Mouse (Mus musculus) myocyte (in vitro differentiated cells): ENCODE results near the gene Tex35. TPM values are rescaled to one million over a fixed set of nuclear protein-coding genes. Genes with fewer than 3 reads are reported as not detected.

ENCODE experiments used
- H3K27me3 ChIP-seq: one replicate; pipeline ENCODE4 v1.6.1; 2011; ENCODE audit not compliant: control insufficient read depth, insufficient read depth, insufficient read length
- H3K36me3 ChIP-seq: one replicate; pipeline ENCODE4 v1.6.1; 2011; ENCODE audit not compliant: control insufficient read depth, insufficient read depth
- H3K4me2 ChIP-seq: one replicate; pipeline ENCODE4 v1.6.1; 2011; ENCODE audit warnings: low read depth, control low read depth
- H3K4me3 ChIP-seq: one replicate; pipeline ENCODE4 v1.5.1; 2011; ENCODE audit warnings: mild to moderate bottlenecking, control low read depth, moderate library complexity
- H3K79me2 ChIP-seq: one replicate; pipeline ENCODE4 v1.6.1; 2011; ENCODE audit not compliant: control insufficient read depth, insufficient read depth
- H3ac ChIP-seq: one replicate; pipeline ENCODE4 v1.6.1; 2011; ENCODE audit not compliant: control insufficient read depth, insufficient read length
- CEBPB ChIP-seq: IDR thresholded peaks from 2 replicates; pipeline ENCODE4 v1.6.1; 2011; ENCODE audit warnings: mild to moderate bottlenecking, moderate library complexity; ENCODE audit not compliant: poor library complexity, insufficient read depth, severe bottlenecking
- E2F4 ChIP-seq: IDR thresholded peaks from one replicate; pipeline ENCODE4 v1.6.1; 2011; ENCODE audit warnings: mild to moderate bottlenecking, control low read depth, moderate library complexity; ENCODE audit not compliant: insufficient read depth
- MAX ChIP-seq: IDR thresholded peaks from one replicate; pipeline ENCODE4 v1.6.1; 2011; ENCODE audit warnings: low read depth, mild to moderate bottlenecking, control low read depth
- MYOD1 ChIP-seq, 3 experiments: IDR thresholded peaks; one replicate each; pipeline ENCODE4 v1.6.1; 2011; ENCODE audit warnings: control low read depth in 2 of 3, low read depth in 2 of 3, mild to moderate bottlenecking in 2 of 3, moderate library complexity in 1 of 3; ENCODE audit not compliant: insufficient read length in 2 of 3, control insufficient read depth in 1 of 3
- MYOG ChIP-seq, 3 experiments: IDR thresholded peaks; one replicate each; pipeline ENCODE4 v1.6.1; 2011; ENCODE audit warnings: control low read depth in 2 of 3, low read depth in 2 of 3, mild to moderate bottlenecking in 2 of 3; ENCODE audit not compliant: insufficient read length in 2 of 3, control insufficient read depth in 1 of 3, insufficient read depth in 1 of 3
- POLR2A ChIP-seq: IDR thresholded peaks from one replicate; pipeline ENCODE4 v1.6.1; 2011; ENCODE audit warnings: low read depth, mild to moderate bottlenecking, control low read depth, moderate library complexity; ENCODE audit not compliant: insufficient read length
- POLR2AphosphoS2 ChIP-seq: IDR thresholded peaks from one replicate; pipeline ENCODE4 v1.6.1; 2011; ENCODE audit warnings: low read depth, control low read depth; ENCODE audit not compliant: insufficient read length
- REST ChIP-seq: IDR thresholded peaks from one replicate; pipeline ENCODE4 v1.6.1; 2011; ENCODE audit warnings: mild to moderate bottlenecking, control low read depth, moderate library complexity; ENCODE audit not compliant: insufficient read depth, insufficient read length
- SRF ChIP-seq: IDR thresholded peaks from one replicate; pipeline ENCODE4 v1.6.1; 2011; ENCODE audit warnings: low read depth; ENCODE audit not compliant: control insufficient read depth, insufficient read length
- TCF12 ChIP-seq: IDR thresholded peaks from one replicate; pipeline ENCODE4 v1.6.1; 2011; ENCODE audit warnings: mild to moderate bottlenecking, control low read depth; ENCODE audit not compliant: poor library complexity, insufficient read depth, severe bottlenecking
- TCF3 ChIP-seq: IDR thresholded peaks from one replicate; pipeline ENCODE4 v1.6.1; 2011; ENCODE audit warnings: low read depth, control low read depth; ENCODE audit not compliant: insufficient read length
- USF1 ChIP-seq: IDR thresholded peaks from one replicate; pipeline ENCODE4 v1.6.1; 2011; ENCODE audit warnings: low read depth, mild to moderate bottlenecking, control low read depth, moderate library complexity
- polyA plus RNA-seq: library from polyadenylated mRNA; unstranded; fragments of >200 nt; fragmentation: generic; extraction: Trizol; gene quantifications from one replicate; pipeline ENCODE4 v1.2.1, GENCODE M21; 2012; ENCODE audit warnings: missing spikeins

The Tex35 gene
- polyA plus RNA-seq, 1 experiment, result 0.30 TPM

GRCm38 (mm10) chr1:157074937-157075336 is 33.5 kb downstream of the Tex35 start:
- no peaks in the 10 kb centered on the region for H3K27me3 ChIP-seq
- H3K4me3 ChIP-seq, result no peak overlapping the region
- no peak for TF ChIP-seq SRF
- 0 out of 2 replicates have a peak, but pooled peaks have one; percentile 50 for TF ChIP-seq CEBPB
- no peak for TF ChIP-seq REST
- no peak for TF ChIP-seq E2F4
- TF ChIP-seq MAX, result no peak
- no peak for TF ChIP-seq USF1
- no peak for TF ChIP-seq POLR2A
- peak; percentile 26 for TF ChIP-seq TCF12
- TF ChIP-seq MYOG (IDR thresholded peaks at IDR 0.05; ENCODE audit: control insufficient read depth in 1 of 3, insufficient read depth in 1 of 3, insufficient read length in 2 of 3, low read depth in 2 of 3), result peak in 1 of 3 experiments; percentile 25
- no peak for TF ChIP-seq TCF3
- no peak for TF ChIP-seq POLR2AphosphoS2
- TF ChIP-seq MYOD1 (IDR thresholded peaks at IDR 0.05; ENCODE audit: control insufficient read depth in 1 of 3, insufficient read length in 2 of 3, low read depth in 2 of 3), result no peak
- H3K79me2 ChIP-seq, result no peaks in the 10 kb centered on the region
- H3ac ChIP-seq, result no peak overlapping the region
- no peaks in the 10 kb centered on the region for H3K36me3 ChIP-seq
- H3K4me2 ChIP-seq, result peak overlapping the region; percentile 79

- Histone ChIP-seq H3K4me3 (no peak overlapping the region), H3K27me3 (no peaks in the 10 kb centered on the region), H3K4me2 (peak overlapping the region; percentile 79), H3K36me3 (no peaks in the 10 kb centered on the region), H3K79me2 (no peaks in the 10 kb centered on the region), H3ac (no peak overlapping the region)
- TF ChIP-seq MYOG (IDR thresholded peaks at IDR 0.05; ENCODE audit: control insufficient read depth in 1 of 3, insufficient read depth in 1 of 3, insufficient read length in 2 of 3, low read depth in 2 of 3), result peak in 1 of 3 experiments; percentile 42
- no peak for TF ChIP-seq CEBPB
- peak in 1 of 3 experiments; percentile 11 for TF ChIP-seq MYOD1 (IDR thresholded peaks at IDR 0.05; ENCODE audit: control insufficient read depth in 1 of 3, insufficient read length in 2 of 3, low read depth in 2 of 3)
- no peak for TF ChIP-seq SRF
- no peak for TF ChIP-seq E2F4
- peak; percentile 16 for TF ChIP-seq TCF12
These were observed 34.1 kb downstream of the Tex35 start for GRCm38 (mm10) chr1:157074371-157074770.

- Histone ChIP-seq H3K27me3 (no peaks in the 10 kb centered on the region), H3K4me2 (peak overlapping the region; percentile 79), H3K79me2 (no peaks in the 10 kb centered on the region), H3ac (no peak overlapping the region), H3K4me3 (no peak overlapping the region), H3K36me3 (no peaks in the 10 kb centered on the region)
- TF ChIP-seq MYOG (IDR thresholded peaks at IDR 0.05; ENCODE audit: control insufficient read depth in 1 of 3, insufficient read depth in 1 of 3, insufficient read length in 2 of 3, low read depth in 2 of 3) (peak in 1 of 3 experiments; percentile 51), MYOD1 (IDR thresholded peaks at IDR 0.05; ENCODE audit: control insufficient read depth in 1 of 3, insufficient read length in 2 of 3, low read depth in 2 of 3) (peak in 1 of 3 experiments; percentile 34), MAX (no peak)
These were observed 34.9 kb downstream of the Tex35 start for GRCm38 (mm10) chr1:157073592-157073991.

- Histone ChIP-seq H3K79me2 (no peaks in the 10 kb centered on the region), H3K27me3 (no peaks in the 10 kb centered on the region), H3ac (no peak overlapping the region), H3K36me3 (no peaks in the 10 kb centered on the region), H3K4me2 (no peak overlapping the region), H3K4me3 (no peak overlapping the region)
- TF ChIP-seq CEBPB, result no peak
- TF ChIP-seq POLR2A, result no peak
- no peak for TF ChIP-seq MAX
- no peak for TF ChIP-seq SRF
- no peak for TF ChIP-seq POLR2AphosphoS2
- TF ChIP-seq TCF12, result no peak
- no peak for TF ChIP-seq USF1
- no peak for TF ChIP-seq MYOG (IDR thresholded peaks at IDR 0.05; ENCODE audit: control insufficient read depth in 1 of 3, insufficient read depth in 1 of 3, insufficient read length in 2 of 3, low read depth in 2 of 3)
- TF ChIP-seq REST, result no peak
- no peak for TF ChIP-seq E2F4
- no peak for TF ChIP-seq MYOD1 (IDR thresholded peaks at IDR 0.05; ENCODE audit: control insufficient read depth in 1 of 3, insufficient read length in 2 of 3, low read depth in 2 of 3)
- TF ChIP-seq TCF3, result no peak
These were observed 39.2 kb downstream of the Tex35 start for GRCm38 (mm10) chr1:157069181-157069828.

GRCm38 (mm10) chr1:157068316-157068715 is 40.2 kb downstream of the Tex35 start:
- TF ChIP-seq POLR2AphosphoS2 (no peak), REST (no peak), SRF (no peak), POLR2A (no peak), CEBPB (no peak), MYOD1 (IDR thresholded peaks at IDR 0.05; ENCODE audit: control insufficient read depth in 1 of 3, insufficient read length in 2 of 3, low read depth in 2 of 3) (peak; percentile 83 to 92 (median 84)), MYOG (IDR thresholded peaks at IDR 0.05; ENCODE audit: control insufficient read depth in 1 of 3, insufficient read depth in 1 of 3, insufficient read length in 2 of 3, low read depth in 2 of 3) (peak in 1 of 3 experiments; percentile 49), TCF12 (peak; percentile 60)
- no peak overlapping the region for H3ac ChIP-seq
- peak overlapping the region; percentile 20 for H3K4me2 ChIP-seq
- no peaks in the 10 kb centered on the region for H3K27me3 ChIP-seq
- H3K36me3 ChIP-seq, result no peaks in the 10 kb centered on the region
- H3K4me3 ChIP-seq, result no peak overlapping the region
- no peaks in the 10 kb centered on the region for H3K79me2 ChIP-seq
